Mouse (Mus musculus): Measurements from ENCODE around the gene Ddx19a.
"Not testable (repeated sequence)": the region's sequence is repeated elsewhere in the genome, so short reads cannot be mapped to it uniquely, and the experiment has no call there.

The Ddx19a gene

DNA sequence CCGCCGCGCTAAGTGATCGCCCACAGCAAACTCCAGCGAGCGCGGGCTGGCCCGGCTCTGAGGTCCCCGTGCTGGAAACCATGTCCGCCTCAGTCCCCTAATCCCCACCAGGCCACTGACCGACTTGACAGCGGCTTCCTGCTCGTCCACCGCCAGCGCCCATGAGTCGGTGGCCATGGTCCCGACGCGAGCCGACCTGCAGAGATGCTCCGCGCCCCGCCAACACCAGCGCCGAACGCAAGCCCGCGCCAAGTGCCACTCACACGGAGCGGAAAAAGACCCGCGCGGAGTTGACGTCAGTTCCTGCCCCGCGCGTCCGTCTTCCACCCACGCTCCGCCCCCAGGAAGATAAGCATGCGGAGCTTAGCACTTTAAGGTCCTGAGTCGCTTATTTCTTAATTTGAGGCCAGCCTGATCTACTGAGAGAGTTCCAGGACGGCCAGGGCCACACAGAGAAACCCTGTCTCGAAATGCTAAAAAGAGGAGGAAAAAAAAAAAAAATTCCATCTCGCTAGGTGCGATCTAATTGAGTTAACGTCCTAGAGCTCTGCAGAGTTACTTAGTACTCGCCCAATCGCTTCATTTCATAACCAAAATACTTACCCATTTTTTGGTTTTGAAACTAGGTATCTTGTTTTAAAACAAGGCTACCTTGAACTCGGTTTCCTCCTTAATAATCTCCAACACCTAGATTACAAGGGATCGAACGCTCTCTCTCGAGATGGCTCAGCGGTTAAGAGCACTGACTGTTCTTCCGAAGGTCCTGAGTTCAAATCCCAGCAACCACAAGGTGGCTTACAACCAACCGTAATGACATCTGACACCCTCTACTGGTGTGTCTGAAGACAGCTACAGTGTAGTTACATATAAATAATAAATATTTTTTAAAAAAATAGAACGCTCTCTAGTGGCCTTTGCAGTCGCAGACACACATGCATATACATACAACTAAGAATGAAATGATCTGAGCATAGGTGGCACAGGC lies at the start of gene Ddx19a:
Gene Ddx19a (minus strand): TSS at position 254 of the 985 bp plus-strand sequence.
- DNase-seq (ENCODE audit: low spot score in 2 of 2), result peak; percentile 73 to 84

- no peak for DNase-seq (ENCODE audit: low spot score in 2 of 2)
Measured at GRCm38 (mm10) chr8:111044003-111044734, 46.6 kb upstream of the Ddx19a start.

- no peak for DNase-seq (ENCODE audit: low spot score in 2 of 2)
Measured at GRCm38 (mm10) chr8:111042546-111042945, 44.9 kb upstream of the Ddx19a start.

- DNase-seq (ENCODE audit: low spot score in 2 of 2), result no peak
Measured at GRCm38 (mm10) chr8:111036591-111036990, 39.0 kb upstream of the Ddx19a start.

GRCm38 (mm10) chr8:111034276-111034675 lies 36.7 kb upstream of the Ddx19a start:
- DNase-seq (ENCODE audit: low spot score in 2 of 2), result no peak

- DNase-seq (ENCODE audit: low spot score in 2 of 2), result peak; percentile 97
Measured at GRCm38 (mm10) chr8:111033482-111034215, 36.0 kb upstream of the Ddx19a start.

DNA sequence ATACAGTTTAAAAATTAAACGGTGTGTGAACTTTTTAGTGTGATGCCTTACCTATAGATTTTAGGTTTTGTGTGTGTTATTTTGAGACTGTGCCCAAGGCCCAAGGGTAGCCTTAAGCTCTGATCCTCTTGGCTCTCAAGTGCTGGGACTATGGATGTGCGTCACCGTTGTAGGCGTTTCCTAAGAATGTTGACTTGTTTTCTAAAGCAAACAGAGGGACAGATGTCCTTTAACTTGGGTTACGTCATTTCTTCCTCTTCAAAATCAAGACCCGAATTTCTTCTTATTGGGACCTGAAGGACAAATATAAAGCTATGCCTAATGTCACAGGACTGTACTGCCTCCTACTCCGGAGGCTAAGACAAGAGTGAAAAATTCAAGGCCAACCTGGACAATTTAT lies 35.3 kb upstream of the Ddx19a start, which contains the start of gene Aars:
Gene Aars (plus strand): TSS at position 229 of the 400 bp plus-strand sequence.
- no peak for DNase-seq (ENCODE audit: low spot score in 2 of 2)

DNA sequence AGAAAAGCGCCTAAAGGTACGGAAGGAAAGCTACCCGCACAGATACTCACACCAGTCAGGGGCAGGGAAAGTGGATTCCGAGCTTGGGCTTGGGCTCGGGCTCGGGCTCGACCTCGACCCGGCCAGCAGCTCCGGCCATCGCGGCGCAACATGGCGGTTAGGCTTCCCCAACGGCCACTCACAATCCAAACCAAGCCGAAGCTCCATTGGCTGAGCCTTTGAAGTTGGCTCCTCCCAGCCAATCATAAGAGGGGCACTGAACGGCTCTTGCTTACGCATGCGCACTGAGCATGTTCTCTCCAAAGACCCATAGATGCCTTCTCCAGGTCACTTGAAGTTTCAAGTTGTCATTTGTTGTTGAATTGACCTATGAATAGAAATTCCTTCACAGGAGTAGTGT lies 34.0 kb upstream of the Ddx19a start, which contains the start of gene Ddx19b:
Gene Ddx19b (minus strand): TSS at position 180 of the 400 bp plus-strand sequence.
- no peak for DNase-seq (ENCODE audit: low spot score in 2 of 2)

- peak; percentile 17 to 34 for DNase-seq (ENCODE audit: low spot score in 2 of 2)
Measured at GRCm38 (mm10) chr8:111030045-111030444, 32.4 kb upstream of the Ddx19a start.

- no peak for DNase-seq (ENCODE audit: low spot score in 2 of 2)
Measured at GRCm38 (mm10) chr8:111029589-111029988, 32.0 kb upstream of the Ddx19a start.

GRCm38 (mm10) chr8:111027391-111027937 lies 29.9 kb upstream of the Ddx19a start:
- DNase-seq (ENCODE audit: low spot score in 2 of 2), result peak; percentile 85 to 89

GRCm38 (mm10) chr8:111026609-111027008 lies 29.0 kb upstream of the Ddx19a start:
- not testable (repeated sequence) for DNase-seq (ENCODE audit: low spot score in 2 of 2)

DNA sequence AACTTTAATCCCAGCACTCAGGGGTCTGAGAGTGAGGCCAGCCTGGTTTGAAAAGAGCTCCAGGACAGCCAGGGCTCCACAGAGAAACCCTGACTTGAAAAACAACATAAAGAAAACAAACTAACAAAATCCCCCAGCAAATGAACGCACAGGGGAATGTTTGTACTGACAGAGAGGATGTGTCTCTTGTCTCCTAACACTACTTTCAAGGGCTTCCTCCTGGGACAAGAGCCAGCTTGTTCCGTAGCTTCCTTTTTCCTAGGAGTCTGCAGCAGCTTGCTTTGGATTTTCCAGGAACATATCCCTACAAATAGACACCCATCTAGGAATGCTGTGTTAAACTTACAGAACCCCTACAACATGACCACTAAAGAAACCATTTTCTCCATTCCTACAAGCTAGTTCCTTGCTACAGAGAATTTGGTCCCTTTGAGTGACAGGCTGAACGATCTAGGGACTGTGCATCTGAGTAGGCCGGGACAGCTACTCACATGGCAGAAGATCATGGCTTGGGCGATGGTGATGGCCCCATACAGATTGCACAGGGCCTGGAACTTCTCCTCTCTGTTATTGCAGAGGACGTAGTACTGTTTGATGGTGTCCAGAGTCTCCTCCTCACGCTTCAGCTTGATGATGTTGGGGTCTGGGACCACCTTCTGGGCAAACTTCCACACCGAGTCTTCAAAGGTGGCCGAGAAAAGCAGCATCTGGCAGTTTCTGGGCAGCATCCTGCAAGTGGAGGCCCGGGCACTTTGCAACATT lies 12.8 kb upstream of the Ddx19a start:
- not testable (repeated sequence) for DNase-seq (ENCODE audit: low spot score in 2 of 2)

DNA sequence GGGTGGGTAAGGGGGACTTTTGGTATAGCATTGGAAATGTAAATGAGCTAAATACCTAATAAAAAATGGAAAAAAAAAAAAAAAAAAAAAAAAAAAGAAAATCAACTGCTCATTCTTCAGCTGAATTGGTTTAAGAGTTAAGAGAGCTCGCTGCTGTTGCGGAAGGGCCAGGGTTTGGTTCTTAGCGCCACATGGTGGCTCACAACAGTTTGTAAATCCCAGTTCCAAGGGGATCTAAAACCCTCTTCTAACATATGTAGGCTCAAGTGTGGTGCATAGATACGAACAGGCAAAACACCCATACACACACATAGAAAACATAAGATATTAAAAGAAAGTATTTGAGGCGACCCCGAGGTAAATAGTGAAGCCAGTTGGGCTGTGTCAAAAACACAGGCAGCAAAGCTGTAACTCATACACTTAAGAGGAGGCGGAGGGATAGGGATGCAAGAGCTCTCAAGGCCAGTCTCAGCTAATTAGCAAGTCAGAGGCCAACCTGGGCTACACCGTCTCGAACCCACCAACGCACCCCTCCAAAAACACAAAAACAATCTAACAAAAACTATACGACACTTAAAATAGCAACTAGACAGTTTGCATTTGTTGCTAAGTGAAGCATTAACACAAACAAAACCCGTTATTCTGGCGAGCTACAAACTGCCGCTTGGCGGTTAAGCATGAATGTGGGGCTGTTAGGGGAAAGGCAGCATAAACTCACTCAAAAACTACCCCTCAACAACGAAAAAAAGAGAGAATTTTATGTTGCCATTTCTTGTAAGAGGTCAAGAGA lies 764 bp downstream of the Ddx19a start:
- DNase-seq (ENCODE audit: low spot score in 2 of 2), result no peak

DNA sequence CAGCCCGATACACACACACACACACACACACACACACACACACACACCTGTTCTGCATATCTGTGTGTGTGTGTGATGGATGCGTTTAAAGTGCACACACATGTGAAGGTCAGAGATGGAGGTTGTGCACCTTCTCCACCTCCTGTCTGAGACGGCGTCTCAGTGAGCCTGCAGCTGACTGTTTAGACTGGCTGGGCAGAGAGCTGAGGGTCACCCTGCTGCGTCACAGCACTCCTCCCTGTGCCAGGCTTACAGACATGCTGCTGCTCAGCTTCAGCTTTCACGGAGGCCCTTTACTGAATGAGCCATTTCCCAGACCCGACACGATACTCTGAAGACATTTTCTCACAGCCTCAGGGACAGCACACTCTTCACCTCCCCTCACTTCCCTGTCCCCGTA lies 7.6 kb downstream of the Ddx19a start:
- DNase-seq (ENCODE audit: low spot score in 2 of 2), result no peak

DNA sequence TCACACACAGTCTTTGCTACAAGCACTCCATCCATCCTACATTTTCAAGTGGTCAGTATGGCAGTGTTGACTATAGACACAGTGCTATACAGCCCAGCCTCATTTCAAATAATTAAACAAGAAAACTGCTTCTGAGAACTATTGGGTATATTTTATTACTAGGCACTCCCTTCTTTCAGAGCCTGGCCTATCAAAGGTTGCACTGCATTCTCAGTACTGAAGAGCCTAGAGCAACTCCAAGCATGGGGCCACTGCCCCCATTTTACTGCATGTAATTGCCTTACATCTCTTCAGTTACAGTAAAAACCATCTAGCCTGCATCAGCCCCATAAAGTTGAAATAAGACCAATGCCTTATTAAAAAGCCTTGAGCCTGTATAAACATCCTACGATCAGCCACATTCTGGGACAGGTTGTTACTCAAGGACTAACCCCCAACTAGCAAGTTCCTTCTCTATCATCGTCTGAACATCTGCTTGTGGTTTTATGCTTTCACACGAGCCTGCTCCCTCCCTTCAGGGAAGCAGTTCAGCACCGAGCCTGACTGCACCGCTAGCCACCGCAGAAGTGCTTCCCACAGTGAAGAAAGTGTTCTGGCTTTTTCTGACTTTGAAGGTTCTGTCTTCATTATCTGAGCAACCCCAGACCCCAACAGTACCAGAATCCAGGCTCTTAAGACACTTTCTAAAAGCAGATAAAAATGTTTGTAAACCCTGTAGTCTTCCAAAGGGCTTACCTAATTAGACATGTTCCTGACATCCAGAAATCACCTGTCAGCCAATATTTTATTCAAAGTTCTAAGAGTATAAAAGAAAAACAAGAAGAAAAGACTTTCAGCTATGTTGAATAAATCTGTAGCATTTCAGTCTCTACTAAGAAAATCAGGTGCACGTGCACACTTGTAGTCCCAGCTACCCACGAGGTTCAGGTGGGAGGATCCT lies 9.5 kb downstream of the Ddx19a start:
- DNase-seq (ENCODE audit: low spot score in 2 of 2), result peak in 1 of 2 experiments; percentile 8

DNA sequence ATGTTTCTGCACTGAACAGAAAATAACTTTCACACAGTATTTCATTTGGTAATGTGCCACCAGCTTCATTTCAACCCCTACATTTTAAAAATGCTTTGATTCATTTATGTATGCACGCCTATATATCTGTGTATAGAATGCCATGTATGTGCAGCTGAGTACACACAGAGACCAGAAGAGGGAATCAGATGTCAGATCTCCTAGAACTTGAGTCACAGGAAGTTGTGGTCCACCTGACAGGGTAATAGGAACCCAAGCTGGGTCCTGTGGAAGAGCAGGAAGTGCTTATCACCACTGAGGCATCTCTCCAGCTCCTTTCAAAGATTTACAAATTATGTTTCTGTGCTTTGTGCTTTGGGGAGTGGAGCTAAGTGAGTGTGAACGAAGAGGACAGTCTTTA lies 16.3 kb downstream of the Ddx19a start:
- DNase-seq (ENCODE audit: low spot score in 2 of 2), result no peak

DNA sequence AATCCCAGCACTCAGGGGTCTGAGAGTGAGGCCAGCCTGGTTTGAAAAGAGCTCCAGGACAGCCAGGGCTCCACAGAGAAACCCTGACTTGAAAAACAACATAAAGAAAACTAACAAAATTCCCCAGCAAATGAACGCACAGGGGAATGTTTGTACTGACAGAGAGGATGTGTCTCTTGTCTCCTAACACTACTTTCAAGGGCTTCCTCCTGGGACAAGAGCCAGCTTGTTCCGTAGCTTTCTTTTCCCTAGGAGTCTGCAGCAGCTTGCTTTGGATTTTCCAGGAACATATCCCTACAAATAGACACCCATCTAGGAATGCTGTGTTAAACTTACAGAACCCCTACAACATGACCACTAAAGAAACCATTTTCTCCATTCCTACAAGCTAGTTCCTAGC lies 19.6 kb downstream of the Ddx19a start:
- DNase-seq (ENCODE audit: low spot score in 2 of 2), result not testable (repeated sequence)

GRCm38 (mm10) chr8:110976532-110976931 lies 21.1 kb downstream of the Ddx19a start:
- DNase-seq (ENCODE audit: low spot score in 2 of 2), result not testable (repeated sequence)

All from natural killer cell, adult 2 months (primary cell).